Mouse (Mus musculus): Measurements from ENCODE around the gene Gm7271. TPM values are rescaled to one million over a fixed set of nuclear protein-coding genes. Genes with fewer than 3 reads are reported as not detected.

The Gm7271 gene
- 0.16 and 1.6 TPM in 2 replicates for polyA plus RNA-seq (2012; rRNA removed)

DNA sequence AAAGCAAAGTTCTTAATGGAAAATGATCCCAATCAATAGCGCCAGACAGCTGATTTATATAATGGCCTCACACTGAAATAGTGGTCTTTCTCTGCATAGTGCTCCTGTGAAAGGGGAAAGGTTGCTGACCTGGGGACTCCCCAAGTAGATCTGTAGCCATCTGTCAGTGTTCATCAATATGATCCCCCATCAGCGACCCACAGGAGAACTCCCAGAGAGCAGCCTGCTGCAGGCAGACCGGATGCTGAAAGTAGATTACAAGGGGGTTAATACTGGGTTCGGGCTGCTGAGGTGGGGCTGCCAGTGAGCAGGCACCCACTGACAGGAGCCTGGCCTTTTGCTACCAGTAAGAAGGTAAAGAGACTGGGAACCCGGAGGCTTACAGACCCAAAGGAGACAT is at the start of gene Gm7271:
TSS of gene Gm7271 (plus strand) at position 230 of the 400 bp plus-strand sequence.

DNA sequence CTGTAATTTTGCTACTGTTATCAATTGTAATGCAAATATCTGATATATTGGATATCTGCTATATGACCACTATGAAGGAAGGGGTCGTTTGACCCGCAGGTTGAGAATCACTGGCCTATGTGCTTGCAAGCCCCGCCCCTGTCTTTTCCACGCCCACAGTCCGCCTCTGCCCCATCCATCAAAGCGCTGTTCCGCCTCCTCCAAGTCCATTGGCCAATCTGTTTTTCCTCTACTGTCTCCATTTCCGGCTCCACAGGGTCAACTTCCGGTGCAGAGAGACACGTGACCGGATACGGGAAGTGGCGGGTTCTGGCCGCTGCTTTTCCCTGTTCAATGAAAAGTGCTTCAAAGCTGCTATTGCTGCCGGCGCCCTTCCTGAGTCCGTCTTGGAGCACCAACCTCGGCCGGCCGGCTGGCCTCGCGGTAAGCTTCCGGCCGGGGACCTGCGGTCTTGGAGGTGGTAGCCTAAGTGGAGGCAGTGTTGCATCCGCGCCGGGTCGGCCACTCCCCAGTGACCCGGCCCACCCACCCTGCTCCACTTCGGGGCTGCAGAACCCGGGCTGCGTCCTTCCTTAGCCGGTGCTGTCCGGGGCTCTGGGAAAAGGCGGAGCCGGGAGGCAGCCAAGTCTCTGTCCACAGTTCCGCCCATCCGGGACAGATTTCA is 45.3 kb downstream of the Gm7271 start, which contains the start of gene Exoc1:
TSS of gene Exoc1 (plus strand) at position 272 of the 664 bp plus-strand sequence.

Other genes with a start within 250 kb of the Gm7271 start
- 5.2 and 11.1 TPM in 2 replicates for gene Clock, start 179.2 kb upstream of the Gm7271 start, polyA plus RNA-seq (2012; rRNA removed)
- gene Pdcl2, start 152.9 kb upstream of the Gm7271 start, polyA plus RNA-seq (2012; rRNA removed): not detected in 2 replicates
- gene Nmu, start 120.3 kb upstream of the Gm7271 start, polyA plus RNA-seq (2012; rRNA removed): 0.06 and 0.12 TPM in 2 replicates
- 78.6 and 86.8 TPM in 2 replicates for gene Exoc1, start 45.3 kb downstream of the Gm7271 start, polyA plus RNA-seq (2012; rRNA removed)
- 14.8 and 16.2 TPM in 2 replicates for gene Cep135, start 104.7 kb downstream of the Gm7271 start, polyA plus RNA-seq (2012; rRNA removed)
- 58.1 and 113 TPM in 2 replicates for gene C530008M17Rik, start 172.5 kb downstream of the Gm7271 start, polyA plus RNA-seq (2012; rRNA removed)

All from central nervous system, embryonic 11.5 days (tissue).